ENCODE assay signal across 23 mouse cellular contexts in the genomic region with DNA sequence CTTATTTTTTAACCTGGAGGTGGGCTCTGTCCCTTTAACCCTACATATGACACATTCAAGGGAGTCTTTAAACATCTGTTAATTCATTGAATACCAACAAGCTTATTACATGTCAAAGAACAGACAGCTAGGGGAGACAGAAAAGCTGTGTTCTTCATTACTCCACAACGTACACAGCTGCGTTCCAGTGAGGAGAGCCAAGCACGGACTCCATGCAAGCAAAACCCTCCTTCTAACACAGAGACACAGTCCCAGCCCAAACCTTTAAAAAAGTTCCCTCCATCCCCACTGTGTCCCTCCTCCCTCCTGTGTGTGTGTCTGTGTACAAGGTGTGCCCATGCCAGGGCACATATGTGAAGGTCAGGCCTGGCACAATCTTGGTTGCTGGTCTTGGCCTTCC. TPM values are rescaled to one million over a fixed set of nuclear protein-coding genes. Genes with fewer than 3 reads are reported as not detected.
"Had no signal": no experiment of that assay in that cellular context is flagged by ENCODE, and none has a peak within 500 bp of the region (broad histone marks: within the 10 kb centered on the region; RNA-seq: fewer than 3 reads in every experiment).

No protein-coding gene starts in this region.

- H3K36me3 ChIP-seq: limb, embryonic 13.5 days; limb, embryonic 15.5 days; liver, embryonic 12.5 days; midbrain, embryonic 10.5 days; midbrain, embryonic 13.5 days; midbrain, embryonic 15.5 days; neural tube, embryonic 13.5 days; neural tube, embryonic 15.5 days had no signal

- H3K4me3 ChIP-seq: limb, embryonic 13.5 days; limb, embryonic 15.5 days; liver, embryonic 12.5 days; midbrain, embryonic 10.5 days; midbrain, embryonic 13.5 days; midbrain, embryonic 15.5 days; myocyte; neural tube, embryonic 13.5 days; neural tube, embryonic 15.5 days had no signal

- H3K4me2 ChIP-seq: limb, embryonic 13.5 days; limb, embryonic 15.5 days; liver, embryonic 12.5 days; midbrain, embryonic 13.5 days; midbrain, embryonic 15.5 days; neural tube, embryonic 13.5 days; neural tube, embryonic 15.5 days had no signal

- H3K9ac ChIP-seq: limb, embryonic 13.5 days; limb, embryonic 15.5 days; liver, embryonic 12.5 days; liver, embryonic 14.5 days; midbrain, embryonic 13.5 days; midbrain, embryonic 15.5 days; neural tube, embryonic 13.5 days; neural tube, embryonic 15.5 days had no signal

- DNase-seq: lung, adult 2 months; lung, postnatal 10 days; lung, postnatal 4 days; retina, postnatal 1 day; right cerebral cortex, adult 18-20 months; right cerebral cortex, postnatal 25 days; right cerebral cortex, postnatal 4 days; spleen, adult 18-20 months; thymus, adult 2 months; thymus, postnatal 25 days; thymus, postnatal 4 days had no signal

- ATAC-seq: liver, embryonic 12.5 days; midbrain, embryonic 13.5 days; midbrain, embryonic 15.5 days had no signal

- H3K27ac ChIP-seq: limb, embryonic 13.5 days; limb, embryonic 15.5 days; liver, embryonic 12.5 days; liver, embryonic 14.5 days; midbrain, embryonic 10.5 days; midbrain, embryonic 13.5 days; midbrain, embryonic 15.5 days; neural tube, embryonic 13.5 days; neural tube, embryonic 15.5 days had no signal

- H3K9me3 ChIP-seq: limb, embryonic 13.5 days; limb, embryonic 15.5 days; liver, embryonic 12.5 days; midbrain, embryonic 10.5 days; midbrain, embryonic 13.5 days; midbrain, embryonic 15.5 days; neural tube, embryonic 13.5 days; neural tube, embryonic 15.5 days had no signal

- H3K4me1 ChIP-seq: limb, embryonic 13.5 days; liver, embryonic 12.5 days; midbrain, embryonic 13.5 days; midbrain, embryonic 15.5 days; neural tube, embryonic 15.5 days had no signal

- H3K27me3 ChIP-seq: midbrain, embryonic 13.5 days; midbrain, embryonic 15.5 days; neural tube, embryonic 13.5 days; neural tube, embryonic 15.5 days had no signal

RNA-seq across cellular contexts. Expression of gene Irf8, which starts 30.0 kb away (rescaled TPM):
- polyA plus RNA-seq: myocyte had no signal

RNA-seq across cellular contexts. Expression of gene Gm27021, which starts 38.3 kb away (rescaled TPM):
- polyA plus RNA-seq: liver, adult 2 months; small intestine, adult 2 months had no signal
